Mouse (Mus musculus): ENCODE results near the gene Chchd1.

Gene Chchd1

DNA sequence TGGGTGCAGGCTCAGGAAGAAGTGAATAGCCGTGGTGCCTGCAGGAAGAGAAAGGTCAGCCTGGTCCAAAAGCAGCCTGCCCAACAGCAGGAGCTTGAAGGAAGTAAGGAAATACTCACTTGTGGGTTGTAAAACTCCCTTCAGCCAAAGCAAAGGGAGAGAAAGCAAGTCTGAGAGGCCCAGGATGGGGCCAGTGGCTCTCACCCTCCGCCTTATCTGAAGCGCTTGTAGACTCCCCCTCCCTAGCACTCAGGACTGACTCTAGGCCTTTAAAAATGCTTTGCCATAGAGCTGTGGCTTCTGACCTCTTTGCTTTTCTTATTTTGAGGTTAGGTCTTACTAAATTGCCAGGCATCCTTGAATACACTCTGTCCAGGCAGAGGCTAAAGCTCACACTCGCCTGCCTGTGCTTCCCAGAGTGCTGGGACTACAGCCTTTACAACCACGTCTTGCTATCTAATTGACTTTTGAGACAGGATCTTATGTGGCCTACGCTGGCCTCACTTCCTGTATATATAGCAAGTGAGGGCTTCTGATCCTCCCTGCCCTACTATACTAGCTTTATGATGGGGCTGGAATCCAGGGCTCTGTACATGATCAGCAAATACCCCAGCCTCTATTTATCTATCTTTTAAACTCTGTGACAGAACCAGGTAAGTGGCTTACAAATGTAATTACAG, 23.0 kb downstream of the Chchd1 start:
- DNase-seq (ENCODE audit: low read depth, low spot score) = no peak

DNA sequence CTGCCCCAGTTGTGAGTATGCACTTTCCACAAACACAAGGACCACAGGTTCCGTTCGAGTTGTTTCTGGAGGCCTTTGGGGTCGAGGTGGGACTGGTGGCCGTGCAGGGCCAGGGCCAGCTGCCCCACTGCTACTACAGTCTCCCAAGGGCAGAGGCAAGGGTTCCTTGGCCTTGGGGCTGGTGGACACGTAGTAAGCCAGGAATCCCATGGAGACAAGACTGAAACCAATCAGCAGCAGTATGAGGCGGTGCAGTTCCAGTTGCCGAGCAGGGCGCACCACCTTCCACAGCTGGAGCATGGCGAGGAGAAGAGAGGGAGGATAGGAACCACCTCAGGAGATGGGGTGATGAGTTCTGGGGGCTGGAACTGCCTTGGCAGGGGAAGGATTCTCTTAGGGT, 27.1 kb downstream of the Chchd1 start:
- no peak for DNase-seq (ENCODE audit: low read depth, low spot score)

DNA sequence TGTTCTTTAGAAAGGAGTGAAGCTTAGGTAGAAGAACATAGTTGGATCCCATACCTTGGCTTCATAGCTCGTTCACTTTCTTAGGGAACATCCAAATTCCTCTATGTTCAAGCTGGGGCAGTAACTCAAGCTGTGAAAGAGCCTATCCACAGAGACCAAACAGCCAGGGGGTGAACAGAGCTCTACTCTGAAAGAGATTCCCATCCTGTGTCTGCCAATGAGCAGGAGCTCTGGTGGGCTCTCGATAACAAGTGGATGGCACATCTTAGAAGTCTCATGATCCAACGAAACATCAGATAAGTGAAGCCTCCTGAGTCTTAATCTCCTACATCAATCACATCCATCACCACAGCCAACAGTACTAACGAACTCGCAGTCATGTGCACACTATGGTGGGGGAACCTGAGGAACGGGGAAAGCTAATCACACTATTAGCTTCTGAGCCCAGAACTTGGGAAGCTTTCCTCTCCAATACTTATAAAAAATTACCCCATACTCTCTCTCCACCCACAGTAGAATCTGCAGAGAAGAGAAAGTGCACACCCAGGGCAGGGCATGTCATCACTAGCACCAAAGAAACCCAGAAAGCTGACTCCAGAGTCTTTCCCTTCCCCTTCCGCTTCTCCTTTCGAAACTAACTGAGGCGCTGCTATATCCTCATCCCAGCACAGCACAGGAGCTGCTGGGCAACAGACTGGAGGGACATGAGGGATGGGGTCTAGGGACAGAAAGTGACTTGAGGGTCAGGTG, 28.2 kb downstream of the Chchd1 start:
- DNase-seq (ENCODE audit: low read depth, low spot score) = no peak

- no peak for DNase-seq (ENCODE audit: low read depth, low spot score)
Measured at GRCm38 (mm10) chr14:20733041-20733951, 30.5 kb downstream of the Chchd1 start.

- peak; percentile 80 for DNase-seq (ENCODE audit: low read depth, low spot score)
Measured at GRCm38 (mm10) chr14:20733952-20734774, 31.4 kb downstream of the Chchd1 start, which contains the start of gene Ndst2. Gene Ndst2, minus strand, starts transcription at chr14:20734562.

GRCm38 (mm10) chr14:20735052-20735451, 32.2 kb downstream of the Chchd1 start:
- DNase-seq (ENCODE audit: low read depth, low spot score) = no peak

DNA sequence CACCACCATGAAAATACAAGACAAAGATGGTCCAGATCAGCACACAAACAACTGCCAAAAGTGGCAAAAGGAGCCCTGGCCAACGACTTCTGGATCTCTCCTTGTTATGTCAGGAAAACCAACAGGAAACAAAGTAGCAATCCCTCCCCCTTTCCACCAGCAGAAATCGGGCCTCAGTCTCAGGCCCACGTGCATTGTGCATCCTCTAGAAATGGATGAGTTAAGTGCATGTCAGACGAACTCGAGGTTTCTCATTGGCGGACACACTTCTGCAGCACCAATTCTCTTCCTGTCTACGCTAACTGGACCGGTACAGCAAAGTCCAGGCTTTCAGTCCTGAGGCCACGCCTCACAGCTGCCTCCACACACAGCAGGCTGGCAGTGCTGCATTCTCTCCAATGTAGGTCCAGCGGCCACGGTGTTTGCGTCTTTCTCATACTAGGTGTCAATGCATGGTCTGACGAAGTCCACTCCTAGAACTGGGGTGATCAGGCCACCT, 33.1 kb downstream of the Chchd1 start:
- DNase-seq (ENCODE audit: low read depth, low spot score) = no peak

DNA sequence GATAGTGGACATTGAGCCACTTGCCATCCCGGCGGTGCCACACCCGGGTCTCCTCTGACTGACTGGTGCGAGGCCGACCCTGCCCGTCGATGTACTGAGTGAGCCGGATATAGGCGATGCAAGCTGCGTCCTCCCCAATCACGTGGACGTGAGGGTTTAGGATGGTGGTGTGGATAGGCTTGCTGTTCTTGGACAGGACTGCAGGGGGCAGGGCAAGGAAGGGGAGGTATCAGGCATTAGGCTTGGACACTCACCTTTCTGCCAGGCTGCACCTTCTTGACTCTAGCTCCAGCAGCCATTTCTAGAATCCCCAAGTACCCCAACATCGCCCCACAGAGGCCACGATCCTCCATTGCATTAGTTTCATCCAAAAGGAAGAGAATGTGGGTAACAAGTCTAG, 34.5 kb downstream of the Chchd1 start:
- peak; percentile 29 for DNase-seq (ENCODE audit: low read depth, low spot score)

DNA sequence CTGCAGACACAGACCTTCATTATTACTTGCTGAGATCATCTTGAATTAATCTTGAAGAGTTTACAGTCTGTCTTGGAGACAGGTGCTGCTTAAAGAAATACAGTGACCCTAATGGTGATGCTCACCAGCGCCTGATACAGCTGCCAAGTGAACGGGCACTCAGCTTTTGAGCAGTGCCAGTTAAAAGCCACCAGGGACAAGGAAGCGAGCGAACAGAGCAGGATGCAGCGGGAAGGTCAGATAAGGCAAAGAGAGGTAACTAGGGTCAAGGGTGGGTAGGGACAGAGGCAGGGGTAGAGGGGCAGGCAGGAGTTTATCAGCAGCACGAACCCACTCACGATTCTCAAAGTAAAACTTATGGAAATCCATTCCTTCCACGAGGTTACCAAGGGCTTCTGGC, 35.7 kb downstream of the Chchd1 start:
- no peak for DNase-seq (ENCODE audit: low read depth, low spot score)

DNA sequence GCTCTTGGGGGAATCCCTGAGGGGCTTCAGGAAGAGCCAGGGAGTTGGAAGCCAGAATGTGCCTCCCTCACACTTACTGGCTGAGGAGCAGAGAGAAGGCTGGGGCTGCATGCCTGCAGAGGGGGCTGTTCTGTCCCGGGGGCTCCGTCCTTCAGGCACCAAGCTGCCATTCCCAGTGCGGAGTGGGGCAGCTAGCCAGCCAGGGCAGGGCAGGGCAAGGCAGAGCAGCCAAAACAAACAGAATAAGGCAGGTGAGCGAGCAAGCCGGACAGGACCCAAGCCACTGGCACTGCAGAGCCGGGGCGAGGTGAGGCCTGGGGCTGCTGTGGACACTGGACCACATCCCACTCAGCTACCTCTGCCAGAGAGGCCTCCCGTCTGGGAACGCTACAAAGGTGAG, 38.5 kb downstream of the Chchd1 start:
- no peak for DNase-seq (ENCODE audit: low read depth, low spot score)

GRCm38 (mm10) chr14:20743614-20744013, 40.8 kb downstream of the Chchd1 start:
- DNase-seq (ENCODE audit: low read depth, low spot score) = no peak

- DNase-seq (ENCODE audit: low read depth, low spot score) = no peak
Measured at GRCm38 (mm10) chr14:20746935-20747334, 44.1 kb downstream of the Chchd1 start.

DNA sequence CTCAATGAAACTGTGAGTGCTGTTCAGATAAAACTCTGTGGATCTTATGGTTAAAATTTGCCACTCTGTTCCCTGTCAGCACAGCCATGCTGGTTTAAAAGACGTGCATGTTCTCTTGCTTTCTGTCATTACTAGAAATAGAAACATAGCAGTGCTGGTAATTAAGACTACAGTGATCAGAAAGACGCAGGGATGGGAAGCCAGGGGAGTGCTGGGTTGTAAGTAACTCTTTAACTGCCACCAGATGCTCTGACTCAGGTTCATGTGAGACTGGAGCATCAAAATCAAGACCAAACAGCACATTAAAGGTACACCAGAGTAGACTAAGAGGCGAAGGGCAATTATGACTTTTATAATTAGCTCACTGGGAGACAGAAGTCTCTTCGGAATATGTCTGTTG, 45.6 kb downstream of the Chchd1 start:
- no peak for DNase-seq (ENCODE audit: low read depth, low spot score)

GRCm38 (mm10) chr14:20749494-20750051, 46.8 kb downstream of the Chchd1 start:
- DNase-seq (ENCODE audit: low read depth, low spot score) = no peak

GRCm38 (mm10) chr14:20750503-20750902, 47.7 kb downstream of the Chchd1 start:
- DNase-seq (ENCODE audit: low read depth, low spot score) = no peak

GRCm38 (mm10) chr14:20753792-20754191, 51.0 kb downstream of the Chchd1 start:
- no peak for DNase-seq (ENCODE audit: low read depth, low spot score)

All from retina, postnatal 7 days (tissue).